Mouse (Mus musculus) stomach, embryonic 14.5 days (tissue): ENCODE data around the gene Slc35e2. TPM values are rescaled to one million over a fixed set of nuclear protein-coding genes. Genes with fewer than 3 reads are reported as not detected.
"Not testable (repeated sequence)": the region's sequence is repeated elsewhere in the genome, so short reads cannot be mapped to it uniquely, and the experiment has no call there.

Experiments used
- ATAC-seq: fragments of 200-750 bp; cut with Nextera tagmentation; 2 replicates; pipeline ENCODE4 v1.8.0; 2017; ENCODE audit warnings: low read depth, moderate TSS enrichment; ENCODE audit not compliant: insufficient number of reproducible peaks, insufficient read depth, low FRiP score
- H3K27ac ChIP-seq: fragments of 300-500 bp; sonication (generic); 2 replicates; pipeline ENCODE4 v1.5.1; 2014; ENCODE audit warnings: mild to moderate bottlenecking, low read length, moderate library complexity, mixed read lengths
- H3K27me3 ChIP-seq: fragments of 300-500 bp; sonication (generic); 2 replicates; pipeline ENCODE4 v1.6.1; 2014; ENCODE audit warnings: low read length, control low read depth, mixed read lengths; ENCODE audit not compliant: control insufficient read depth, insufficient read depth
- H3K36me3 ChIP-seq: fragments of 300-500 bp; sonication (generic); 2 replicates; pipeline ENCODE4 v1.6.1; 2014; ENCODE audit warnings: mild to moderate bottlenecking, control low read depth, low read length, moderate library complexity, mixed read lengths; ENCODE audit not compliant: control insufficient read depth, insufficient read depth
- H3K4me1 ChIP-seq: fragments of 300-500 bp; sonication (generic); 2 replicates; pipeline ENCODE4 v1.6.1; 2014; ENCODE audit warnings: low read length, control low read depth, mixed read lengths; ENCODE audit not compliant: control insufficient read depth, insufficient read depth
- H3K4me2 ChIP-seq: fragments of 300-500 bp; sonication (generic); replicated peaks from 2 replicates; pipeline ENCODE4 v1.6.1; 2014; ENCODE audit warnings: low read depth, low read length, control low read depth
- H3K4me3 ChIP-seq: fragments of 300-500 bp; sonication (generic); 2 replicates; pipeline ENCODE4 v1.5.1; 2014; ENCODE audit warnings: low read depth, low read length, control low read depth
- H3K9ac ChIP-seq: fragments of 300-500 bp; sonication (generic); replicated peaks from 2 replicates; pipeline ENCODE4 v1.6.1; 2014; ENCODE audit warnings: low read depth, mild to moderate bottlenecking, control low read depth, low read length, moderate library complexity, mixed read lengths
- H3K9me3 ChIP-seq: fragments of 300-500 bp; sonication (generic); 2 replicates; pipeline ENCODE4 v1.6.1; 2016; ENCODE audit warnings: low read depth, low read length, control low read depth; ENCODE audit not compliant: control insufficient read depth
- WGBS: fragments of 180-500 bp; shearing (Covaris S2); extraction: QIAGEN DNeasy Blood & Tissue Kit; methylation state at CpG from one replicate; pipeline ENCODE4 v1.1.7; 2014; 5-methylcytosine and 5-hydroxymethylcytosine counted together
- polyA plus RNA-seq: library from polyadenylated mRNA; unstranded; fragments of >200 nt; fragmentation: Nextera tagmentation; extraction: Ambion mirVana; gene quantifications from 2 replicates; pipeline ENCODE4 v1.2.1, GENCODE M21; 2014

The Slc35e2 gene
- polyA plus RNA-seq, 1 experiment from 2014 or later, result 10.4 TPM

DNA sequence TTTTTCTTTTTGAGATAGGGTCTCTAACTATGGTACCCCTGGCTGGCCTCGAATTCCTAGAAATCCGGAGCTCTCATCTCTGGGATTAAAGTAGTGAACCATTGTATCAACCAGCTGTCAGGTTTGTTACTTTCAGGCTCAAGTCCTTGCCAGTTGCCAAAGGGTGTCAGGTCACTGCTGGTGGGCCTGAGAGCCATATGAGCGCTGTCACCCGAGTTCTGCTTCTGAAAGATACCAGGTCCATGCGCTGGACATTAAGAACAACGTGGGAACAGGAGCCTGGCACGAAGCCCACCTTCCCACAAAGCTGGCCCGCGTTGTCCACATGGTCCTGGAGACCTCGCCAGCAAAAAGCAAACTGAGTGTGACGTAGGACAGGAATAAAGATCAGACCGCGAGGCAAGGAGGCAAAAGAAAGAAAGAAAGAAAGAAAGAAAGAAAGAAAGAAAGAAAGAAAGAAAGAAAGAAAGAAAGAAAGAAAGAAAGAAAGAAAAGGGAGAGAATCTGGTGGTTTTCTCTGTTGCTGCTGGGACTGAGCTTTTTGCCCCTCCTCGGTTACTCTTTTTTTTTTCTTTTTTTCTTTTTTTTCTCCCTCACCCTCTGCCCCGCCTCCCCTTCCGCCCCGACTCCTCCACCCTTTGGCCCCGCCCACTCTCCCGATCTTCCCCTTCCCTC is 38.4 kb upstream of the Slc35e2 start:
- WGBS, result 1% methylated on average over 19 of the region's 19 CpGs
- peaks cover 37% of the 10 kb centered on the region for H3K4me1 ChIP-seq

DNA sequence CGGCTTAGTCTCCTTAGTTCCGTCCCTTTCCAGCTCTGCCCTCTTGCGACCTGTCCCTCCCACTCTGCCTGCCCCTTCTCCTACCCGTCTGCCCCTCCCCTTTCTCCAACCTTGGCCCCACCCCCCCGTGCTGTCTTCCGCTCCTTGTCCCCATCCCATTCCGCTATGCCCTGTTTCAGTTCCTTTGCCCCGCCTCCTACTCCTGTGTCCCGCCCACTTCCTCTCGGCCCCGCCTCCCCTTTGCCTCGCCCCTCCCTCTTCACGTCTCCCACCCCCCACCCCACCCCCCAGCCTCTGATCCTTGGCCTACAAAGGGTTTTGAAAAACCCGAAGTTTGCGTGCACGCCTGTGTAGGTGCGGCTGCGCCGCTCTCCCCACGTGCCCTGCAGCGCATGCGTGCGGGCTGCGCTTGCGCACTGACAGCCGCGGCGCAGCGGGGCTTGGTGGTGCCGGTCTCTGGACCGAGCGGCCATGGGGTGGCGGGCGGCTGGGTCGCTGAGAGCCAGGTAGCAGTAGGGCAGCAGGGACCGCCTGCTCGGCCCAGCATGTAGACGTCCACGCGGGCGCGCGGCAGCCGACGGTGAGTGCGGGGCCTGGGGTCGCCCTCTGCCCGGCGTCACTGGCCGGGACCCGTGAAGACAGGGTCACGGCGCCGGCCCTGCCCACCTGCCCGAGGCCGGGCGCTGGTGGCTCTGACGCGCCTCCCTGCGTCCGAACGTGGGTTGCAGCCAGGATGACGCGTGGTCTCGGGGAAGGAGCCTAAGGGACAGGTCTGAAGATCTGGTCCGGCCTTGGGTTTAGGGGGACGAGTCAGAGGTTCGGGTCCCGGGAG is 37.6 kb upstream of the Slc35e2 start:
- Histone ChIP-seq H3K4me3 (peak overlapping the region; percentile 54), H3K27me3 (no peaks in the 10 kb centered on the region), H3K36me3 (peaks cover 22% of the 10 kb centered on the region; the same call in 1 of the 2 replicates), H3K9me3 (no peaks in the 10 kb centered on the region), H3K4me2 (peak overlapping the region; percentile 89), H3K27ac (peak overlapping the region; percentile 84), H3K4me1 (peaks cover 37% of the 10 kb centered on the region), H3K9ac (peak overlapping the region; percentile 63)
- peak; percentile 95 for ATAC-seq
- under 1% methylated on average over 69 of the region's 69 CpGs for WGBS

More for the DNA sequence above, 38.4 kb upstream of the Slc35e2 start:
- Histone ChIP-seq H3K9me3 (no peaks in the 10 kb centered on the region), H3K9ac (0 out of 2 replicates have a peak overlapping the region, but pooled peaks have one; percentile 11), H3K27ac (peak overlapping the region; percentile 84), H3K36me3 (peaks cover 28% of the 10 kb centered on the region; the same call in 1 of the 2 replicates), H3K27me3 (no peaks in the 10 kb centered on the region), H3K4me2 (peak overlapping the region; percentile 47), H3K4me3 (peak overlapping the region; percentile 54)
- peak; percentile 16; the same call in 1 of the 2 replicates for ATAC-seq

DNA sequence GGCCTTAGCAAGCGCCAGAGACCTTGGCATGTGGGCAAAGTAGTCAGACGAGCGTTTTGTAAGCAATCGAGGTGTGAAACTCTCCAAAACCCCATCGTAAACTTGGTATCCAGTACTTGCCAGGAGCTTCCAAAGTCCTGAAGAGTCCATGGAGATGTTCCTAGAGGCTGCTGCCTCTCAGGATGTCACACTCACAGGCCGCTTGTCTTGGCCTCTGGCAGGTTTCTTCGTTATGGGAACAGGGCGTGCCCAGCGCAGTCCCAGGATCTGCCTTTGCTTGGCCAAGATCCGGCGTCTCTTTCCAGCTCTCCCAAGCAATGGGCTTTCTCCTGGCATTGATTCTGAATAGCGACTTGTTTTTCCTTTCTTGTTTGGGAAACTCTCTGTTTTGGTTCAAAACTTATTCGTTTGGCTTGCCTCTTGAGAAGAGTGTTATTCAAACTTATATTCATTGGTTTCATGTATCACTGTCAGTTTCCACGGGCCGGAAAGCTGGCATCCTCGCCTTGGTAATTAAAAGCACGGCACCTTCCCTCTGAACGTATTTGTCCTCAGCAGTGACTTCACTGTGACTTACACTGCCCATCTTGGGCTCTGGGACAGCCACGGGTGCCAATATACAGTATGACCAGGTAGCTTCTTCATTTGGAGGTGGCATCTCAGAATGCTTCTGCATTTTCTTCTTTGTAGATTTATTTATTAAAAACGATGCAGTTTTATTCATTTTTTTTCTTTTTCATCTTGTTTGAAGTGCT is 36.7 kb upstream of the Slc35e2 start:
- Histone ChIP-seq H3K4me3 (peak overlapping the region; percentile 54), H3K27me3 (no peaks in the 10 kb centered on the region), H3K9ac (peak overlapping the region; percentile 63), H3K27ac (peak overlapping the region; percentile 80), H3K9me3 (no peaks in the 10 kb centered on the region), H3K36me3 (peaks cover 15% of the 10 kb centered on the region; the same call in 1 of the 2 replicates), H3K4me2 (peak overlapping the region; percentile 89), H3K4me1 (peaks cover 37% of the 10 kb centered on the region)
- no peak for ATAC-seq
- WGBS, result 14% methylated on average over 20 of the region's 20 CpGs

DNA sequence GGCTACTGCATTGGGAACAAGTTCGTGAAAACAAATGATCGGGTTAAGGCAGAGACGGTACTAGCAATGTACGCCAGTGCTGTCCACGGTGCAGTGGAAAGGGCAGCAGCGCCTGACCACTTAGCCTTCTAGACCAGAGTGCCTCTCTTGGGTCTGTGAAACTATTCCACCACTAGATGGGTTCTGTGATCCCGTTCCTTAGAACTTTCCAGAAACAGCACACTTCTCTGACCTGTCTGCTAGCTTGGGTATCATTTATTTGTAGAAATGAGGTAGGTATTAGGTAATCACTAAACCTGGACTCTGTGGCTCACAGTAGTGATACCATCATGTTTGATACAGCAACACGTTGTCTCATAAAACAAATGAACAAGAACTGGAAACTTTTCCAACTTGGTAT is 34.7 kb upstream of the Slc35e2 start:
- H3K36me3 ChIP-seq, result no peaks in the 10 kb centered on the region
- H3K4me3 ChIP-seq, result no peak overlapping the region
- H3K27ac ChIP-seq, result no peak overlapping the region
- no peaks in the 10 kb centered on the region for H3K27me3 ChIP-seq
- ATAC-seq, result no peak
- no peak overlapping the region for H3K9ac ChIP-seq
- H3K4me2 ChIP-seq, result no peak overlapping the region
- peaks cover 29% of the 10 kb centered on the region for H3K4me1 ChIP-seq
- H3K9me3 ChIP-seq, result no peaks in the 10 kb centered on the region
- WGBS, result 39% methylated on average over 8 of the region's 8 CpGs

DNA sequence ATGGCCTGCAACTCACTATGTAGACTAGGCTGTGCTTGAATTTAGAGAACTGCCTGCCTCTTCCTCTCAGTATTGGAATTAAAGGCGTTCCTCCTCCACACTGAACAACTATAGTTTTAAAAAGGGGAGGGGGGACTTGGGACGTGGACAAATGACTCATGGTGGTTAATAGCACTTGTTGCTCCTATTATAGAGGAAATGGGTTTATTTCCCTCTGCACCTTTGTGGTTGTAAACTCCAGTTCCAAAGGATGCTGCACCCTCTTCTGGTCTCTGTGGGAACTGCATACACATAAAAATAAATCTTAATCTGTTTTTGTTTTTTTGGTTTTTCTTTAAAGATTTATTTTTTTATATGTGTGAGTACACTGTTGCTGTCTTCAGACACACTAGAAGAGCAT is 33.0 kb upstream of the Slc35e2 start:
- WGBS, result 40% methylated on average over 2 of the region's 2 CpGs
- H3K4me3 ChIP-seq, result no peak overlapping the region
- ATAC-seq, result no peak
- no peaks in the 10 kb centered on the region for H3K27me3 ChIP-seq
- H3K4me2 ChIP-seq, result no peak overlapping the region
- H3K4me1 ChIP-seq, result peaks cover 16% of the 10 kb centered on the region
- H3K27ac ChIP-seq, result no peak overlapping the region
- H3K9me3 ChIP-seq, result no peaks in the 10 kb centered on the region
- no peak overlapping the region for H3K9ac ChIP-seq
- no peaks in the 10 kb centered on the region for H3K36me3 ChIP-seq

DNA sequence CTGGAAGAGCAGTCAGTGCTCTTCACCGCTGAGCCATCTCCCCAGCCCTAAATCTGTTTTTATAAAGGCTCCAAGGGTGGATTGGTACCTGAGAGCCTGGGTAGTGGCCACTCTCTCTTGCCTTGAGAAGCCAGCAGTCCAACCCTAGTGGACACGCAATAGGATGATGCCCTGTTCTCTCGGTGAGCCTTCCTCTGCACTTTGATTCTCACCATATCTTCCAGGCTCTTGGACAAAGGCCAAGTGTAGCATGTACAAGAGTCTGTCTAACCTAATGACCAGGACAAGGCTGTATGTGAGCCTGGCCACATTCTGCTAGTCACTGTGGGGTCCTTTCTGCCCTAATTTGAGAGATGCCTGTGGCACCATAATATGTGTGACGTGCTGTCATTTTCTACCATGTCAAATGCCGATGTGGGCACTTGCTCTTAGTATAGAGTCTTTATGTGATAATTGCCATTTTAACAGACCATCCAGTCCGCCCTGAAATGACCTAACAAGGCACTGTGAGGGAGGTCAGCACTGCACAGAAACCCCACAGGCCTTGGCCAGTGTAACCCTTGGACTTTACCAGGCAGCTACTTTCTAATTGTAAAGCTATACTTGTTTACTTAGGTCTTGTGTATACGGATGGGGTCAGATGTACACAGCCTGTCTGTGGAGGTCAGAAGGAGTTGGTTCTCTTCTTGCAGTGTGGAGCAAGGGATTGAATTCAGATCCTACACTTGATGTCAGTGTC is 32.4 kb upstream of the Slc35e2 start:
- Histone ChIP-seq H3K36me3 (no peaks in the 10 kb centered on the region), H3K9me3 (no peaks in the 10 kb centered on the region), H3K27ac (no peak overlapping the region), H3K4me3 (no peak overlapping the region), H3K9ac (no peak overlapping the region), H3K4me1 (peaks cover 16% of the 10 kb centered on the region), H3K27me3 (no peaks in the 10 kb centered on the region), H3K4me2 (no peak overlapping the region)
- ATAC-seq, result no peak
- 83% methylated on average over 7 of the region's 7 CpGs for WGBS

DNA sequence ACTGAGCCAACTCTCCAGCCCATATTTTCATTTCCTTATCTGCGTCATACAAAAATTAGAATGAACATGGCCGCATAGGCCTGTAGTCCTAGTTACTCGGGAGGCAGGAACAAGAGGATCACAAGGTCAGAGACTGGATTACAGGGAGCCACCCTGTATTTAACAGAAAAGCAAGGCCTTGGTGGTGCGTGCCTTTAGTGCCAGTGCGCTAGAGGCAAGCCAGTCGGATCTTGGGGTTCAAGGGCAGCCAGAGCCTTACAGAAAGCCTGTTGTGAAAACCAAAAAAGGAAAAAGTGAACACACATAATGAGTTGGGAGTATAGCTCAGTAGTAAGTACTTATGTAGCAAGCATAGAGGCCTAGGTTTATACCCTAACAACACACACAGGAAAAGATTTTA is 31.4 kb upstream of the Slc35e2 start:
- Histone ChIP-seq H3K27me3 (no peaks in the 10 kb centered on the region), H3K9me3 (no peaks in the 10 kb centered on the region), H3K4me3 (no peak overlapping the region), H3K4me1 (peaks cover 10% of the 10 kb centered on the region), H3K36me3 (no peaks in the 10 kb centered on the region), H3K4me2 (no peak overlapping the region), H3K9ac (no peak overlapping the region), H3K27ac (no peak overlapping the region)
- 95% methylated on average over 6 of the region's 6 CpGs for WGBS
- no peak for ATAC-seq

DNA sequence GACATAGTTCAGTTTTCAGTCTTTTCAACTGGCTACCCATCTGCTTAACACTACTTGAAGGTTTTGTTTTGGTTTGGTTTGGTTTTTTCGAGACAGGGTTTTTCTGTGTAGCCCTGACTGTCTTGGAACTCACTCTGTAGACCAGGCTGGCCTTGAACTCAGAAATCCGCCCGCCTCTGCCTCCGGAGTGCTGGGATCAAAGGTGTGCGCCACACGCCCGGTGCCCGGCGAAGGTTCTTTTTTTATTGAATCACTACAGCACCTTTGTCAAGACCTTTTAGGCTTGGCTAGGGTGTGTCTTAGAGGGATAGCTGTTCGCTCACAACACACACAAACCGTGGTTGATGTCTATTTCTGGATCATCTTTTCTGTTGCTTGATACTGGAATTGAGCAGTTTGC is 30.9 kb upstream of the Slc35e2 start:
- not testable (repeated sequence) for H3K9me3 ChIP-seq, H3K9ac ChIP-seq, H3K4me3 ChIP-seq, ATAC-seq, H3K27ac ChIP-seq, H3K36me3 ChIP-seq, H3K27me3 ChIP-seq, H3K4me1 ChIP-seq, H3K4me2 ChIP-seq
- 89% methylated on average over 11 of the region's 11 CpGs for WGBS
